Mouse (Mus musculus) kidney, embryonic 14.5 days (tissue): ENCODE results near the gene Lgalsl. TPM values are rescaled to one million over a fixed set of nuclear protein-coding genes. Genes with fewer than 3 reads are reported as not detected.

Experiments used
- ATAC-seq: fragments of 200-750 bp; cut with Nextera tagmentation; 2 replicates; pipeline ENCODE4 v1.8.0; 2017; ENCODE audit warnings: moderate number of reproducible peaks, mild to moderate bottlenecking, moderate TSS enrichment, moderate library complexity; ENCODE audit not compliant: low FRiP score, low TSS enrichment
- H3K27ac ChIP-seq: fragments of 300-500 bp; sonication (generic); 2 replicates; pipeline ENCODE4 v1.5.1; 2014; ENCODE audit warnings: low read depth, mild to moderate bottlenecking, low read length, moderate library complexity, mixed read lengths
- H3K27me3 ChIP-seq: fragments of 300-500 bp; sonication (generic); 2 replicates; pipeline ENCODE4 v1.6.1; 2014; ENCODE audit warnings: mild to moderate bottlenecking, low read length; ENCODE audit not compliant: control insufficient read depth, insufficient read depth
- H3K36me3 ChIP-seq: fragments of 300-500 bp; sonication (generic); 2 replicates; pipeline ENCODE4 v1.6.1; 2014; ENCODE audit warnings: low read length, mixed read lengths; ENCODE audit not compliant: control insufficient read depth, insufficient read depth
- H3K4me1 ChIP-seq: fragments of 300-500 bp; sonication (generic); 2 replicates; pipeline ENCODE4 v1.6.1; 2014; ENCODE audit warnings: low read length, mixed read lengths; ENCODE audit not compliant: control insufficient read depth, insufficient read depth
- H3K4me2 ChIP-seq: fragments of 300-500 bp; sonication (generic); replicated peaks from 2 replicates; pipeline ENCODE4 v1.6.1; 2014; ENCODE audit warnings: low read depth, mild to moderate bottlenecking, low read length
- H3K4me3 ChIP-seq: fragments of 300-500 bp; sonication (generic); 2 replicates; pipeline ENCODE4 v1.5.1; 2014; ENCODE audit warnings: mild to moderate bottlenecking, low read length
- H3K9ac ChIP-seq: fragments of 300-500 bp; sonication (generic); 2 replicates; pipeline ENCODE4 v1.6.1; 2014; ENCODE audit warnings: low read depth, mild to moderate bottlenecking, low read length, moderate library complexity
- H3K9me3 ChIP-seq: fragments of 300-500 bp; sonication (generic); 2 replicates; pipeline ENCODE4 v1.6.1; 2016; ENCODE audit warnings: low read length; ENCODE audit not compliant: control insufficient read depth
- WGBS: fragments of 180-500 bp; shearing (Covaris S2); extraction: QIAGEN DNeasy Blood & Tissue Kit; methylation state at CpG from one replicate; pipeline ENCODE4 v1.1.7; 2014; 5-methylcytosine and 5-hydroxymethylcytosine counted together
- polyA plus RNA-seq: library from polyadenylated mRNA; unstranded; fragments of >200 nt; fragmentation: Nextera tagmentation; extraction: Ambion mirVana; gene quantifications from 2 replicates; pipeline ENCODE4 v1.2.1, GENCODE M21; 2014

Gene Lgalsl
- polyA plus RNA-seq, 1 experiment from 2014 or later: 30.6 TPM

DNA sequence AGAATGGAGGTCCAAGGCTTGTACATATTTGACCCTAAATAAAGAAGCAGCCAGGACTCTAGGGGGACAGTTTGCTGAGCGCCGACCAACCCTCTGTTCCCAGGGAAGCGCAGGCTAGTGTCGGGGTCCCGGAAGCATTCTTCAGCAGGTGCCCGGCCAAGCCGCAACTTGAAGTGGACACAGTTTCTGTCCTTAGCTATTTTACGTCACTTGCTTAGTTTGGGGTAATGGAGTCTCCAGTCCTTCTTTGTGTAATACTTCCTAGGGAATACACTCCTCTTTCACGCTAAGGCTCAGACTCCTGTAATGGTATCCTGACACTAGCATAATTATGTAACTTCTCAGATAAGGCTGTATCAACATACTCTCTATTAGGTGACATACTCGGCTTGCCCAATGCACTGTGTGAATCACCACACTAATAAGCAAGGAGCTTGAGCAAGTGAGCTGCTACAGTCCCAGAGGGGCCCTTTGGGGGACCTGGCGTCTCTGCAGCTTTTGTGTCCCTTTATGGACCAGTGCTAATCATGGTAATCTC, 813 bp upstream of the Lgalsl start:
- H3K4me2 ChIP-seq: peak overlapping the region; percentile 68
- H3K4me1 ChIP-seq: peaks cover 27% of the 10 kb centered on the region; the same call in 1 of the 2 replicates
- H3K27ac ChIP-seq: no peak overlapping the region
- H3K27me3 ChIP-seq: no peaks in the 10 kb centered on the region
- peak overlapping the region; percentile 87 for H3K4me3 ChIP-seq
- H3K36me3 ChIP-seq: peaks cover 17% of the 10 kb centered on the region
- no peak; the same call in 1 of the 2 replicates for ATAC-seq
- H3K9me3 ChIP-seq: no peaks in the 10 kb centered on the region
- 25% methylated on average over 11 of the region's 11 CpGs for WGBS
- H3K9ac ChIP-seq: peak overlapping the region; percentile 88; the same call in 1 of the 2 replicates

DNA sequence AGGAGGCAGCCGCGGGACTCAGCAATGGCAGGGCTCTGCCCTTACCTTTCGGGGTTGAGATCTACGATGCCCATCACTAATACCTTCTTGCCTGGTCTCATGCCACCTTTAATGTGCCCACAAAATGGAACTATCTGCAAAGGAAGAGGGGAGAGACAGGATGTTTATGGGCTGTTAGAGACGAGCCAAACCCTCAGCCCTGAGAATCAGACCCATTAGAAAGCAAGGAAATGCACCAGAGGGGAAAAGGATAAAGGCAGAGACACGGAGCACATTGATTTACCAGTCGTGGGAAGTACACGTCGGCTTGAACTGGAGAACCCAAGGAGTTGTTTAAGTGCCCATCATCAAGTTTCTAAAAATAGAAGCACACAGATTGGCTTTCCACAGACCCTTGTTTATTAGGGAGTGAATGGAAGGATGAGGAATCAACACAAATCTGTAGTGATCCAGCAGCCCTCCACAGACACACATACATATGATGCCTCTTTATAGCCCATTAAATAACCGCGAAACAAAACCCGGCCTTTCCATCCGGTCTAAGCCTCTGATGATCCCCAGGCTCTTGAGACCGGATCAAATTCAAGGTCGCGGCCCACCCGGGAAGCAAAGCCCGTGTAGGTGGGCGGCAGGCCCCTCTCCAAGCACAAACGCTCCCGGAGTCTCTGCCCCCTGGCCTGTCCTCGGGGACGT, 717 bp downstream of the Lgalsl start:
- H3K4me1 ChIP-seq: peaks cover 27% of the 10 kb centered on the region; the same call in 1 of the 2 replicates
- peaks cover 20% of the 10 kb centered on the region for H3K36me3 ChIP-seq
- peak overlapping the region; percentile 83 for H3K27ac ChIP-seq
- peak; percentile 39 for ATAC-seq
- 10% methylated on average over 23 of the region's 23 CpGs for WGBS
- no peaks in the 10 kb centered on the region for H3K27me3 ChIP-seq
- H3K9ac ChIP-seq: peak overlapping the region; percentile 88
- H3K9me3 ChIP-seq: no peaks in the 10 kb centered on the region
- H3K4me2 ChIP-seq: peak overlapping the region; percentile 68
- H3K4me3 ChIP-seq: peak overlapping the region; percentile 87

DNA sequence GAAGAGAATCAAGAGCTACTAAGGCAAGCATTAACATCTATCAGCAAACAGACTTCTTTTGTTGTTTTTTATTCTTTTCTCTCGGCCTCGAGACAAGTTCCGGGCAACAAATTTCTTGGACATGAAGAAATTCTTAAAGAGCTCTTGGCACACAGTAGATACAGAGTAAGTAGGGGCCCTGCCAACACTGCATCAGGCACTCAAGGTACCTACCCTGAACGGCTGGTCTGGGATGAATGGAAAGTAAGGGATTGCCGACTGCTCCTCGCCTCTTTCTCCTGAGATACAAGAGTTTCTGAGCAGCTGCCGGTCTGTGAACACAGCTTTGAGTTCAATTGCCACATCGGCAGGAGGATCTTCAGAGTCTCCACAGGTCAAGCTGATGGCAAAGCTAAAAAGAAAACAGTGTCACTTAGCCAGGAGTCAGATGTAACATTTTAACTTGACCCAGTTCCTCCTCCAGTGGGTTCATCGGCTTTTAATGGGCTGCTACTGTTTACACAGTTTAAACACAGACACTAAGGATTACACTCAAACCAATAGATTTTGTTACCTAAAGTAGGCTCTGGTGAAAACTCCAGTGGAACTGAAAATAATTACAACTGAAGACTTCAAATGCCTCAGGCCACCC, 1.7 kb downstream of the Lgalsl start:
- H3K4me1 ChIP-seq: peaks cover 27% of the 10 kb centered on the region; the same call in 1 of the 2 replicates
- no peaks in the 10 kb centered on the region for H3K27me3 ChIP-seq
- no peak overlapping the region for H3K9ac ChIP-seq
- peak overlapping the region; percentile 68 for H3K4me2 ChIP-seq
- ATAC-seq: no peak
- no peaks in the 10 kb centered on the region for H3K9me3 ChIP-seq
- H3K36me3 ChIP-seq: peaks cover 20% of the 10 kb centered on the region
- H3K4me3 ChIP-seq: peak overlapping the region; percentile 6; the same call in 1 of the 2 replicates
- WGBS: 36% methylated on average over 9 of the region's 9 CpGs
- no peak overlapping the region for H3K27ac ChIP-seq

DNA sequence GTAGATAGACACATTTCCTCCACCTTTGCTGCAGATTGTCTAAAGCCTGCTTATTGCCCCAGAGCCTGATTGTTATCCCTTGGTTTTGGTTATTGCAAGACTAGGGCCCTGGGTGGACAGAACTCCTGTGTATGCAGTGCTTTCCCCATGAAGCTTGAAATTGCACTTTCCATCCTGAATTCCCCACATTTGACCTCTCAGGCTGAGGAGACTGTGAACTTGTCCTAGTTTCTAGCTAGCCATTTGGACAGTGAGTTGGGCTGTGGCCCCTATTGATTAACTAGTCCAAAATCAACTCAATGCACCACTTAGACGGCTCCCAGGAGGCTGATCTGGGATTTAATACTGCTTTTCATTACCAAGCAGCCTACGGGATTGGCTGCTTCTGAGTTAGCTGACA, 6.9 kb downstream of the Lgalsl start:
- Histone ChIP-seq H3K9ac (no peak overlapping the region), H3K4me3 (no peak overlapping the region), H3K9me3 (no peaks in the 10 kb centered on the region), H3K4me2 (no peak overlapping the region), H3K36me3 (peaks cover 20% of the 10 kb centered on the region), H3K27ac (no peak overlapping the region), H3K27me3 (no peaks in the 10 kb centered on the region), H3K4me1 (peaks cover 14% of the 10 kb centered on the region; the same call in 1 of the 2 replicates)
- ATAC-seq: no peak
- WGBS: 75% methylated on average over 2 of the region's 2 CpGs

DNA sequence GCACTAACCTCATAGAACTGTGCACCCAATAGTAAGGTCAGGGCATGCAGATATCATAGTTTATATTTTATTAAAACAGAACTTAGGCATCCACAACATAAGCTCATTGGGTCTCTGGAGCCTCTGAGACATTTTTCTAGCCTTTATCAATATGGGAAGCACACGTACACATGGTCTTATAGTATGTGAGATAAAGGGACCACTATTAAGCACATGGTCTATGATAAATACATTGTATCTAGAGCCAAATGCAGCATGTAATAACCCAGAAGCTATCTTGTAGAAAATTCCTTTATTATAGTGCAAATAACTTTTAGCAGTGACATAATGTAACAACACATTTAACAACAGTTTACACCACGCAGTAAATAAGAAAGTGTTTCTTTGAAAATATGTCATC, 7.6 kb downstream of the Lgalsl start:
- Histone ChIP-seq H3K4me3 (no peak overlapping the region), H3K4me1 (peaks cover 10% of the 10 kb centered on the region; the same call in 1 of the 2 replicates), H3K27ac (no peak overlapping the region), H3K9me3 (no peaks in the 10 kb centered on the region), H3K27me3 (no peaks in the 10 kb centered on the region), H3K4me2 (no peak overlapping the region), H3K9ac (no peak overlapping the region), H3K36me3 (peaks cover 20% of the 10 kb centered on the region)
- 92% methylated on average over 2 of the region's 2 CpGs for WGBS
- ATAC-seq: no peak

DNA sequence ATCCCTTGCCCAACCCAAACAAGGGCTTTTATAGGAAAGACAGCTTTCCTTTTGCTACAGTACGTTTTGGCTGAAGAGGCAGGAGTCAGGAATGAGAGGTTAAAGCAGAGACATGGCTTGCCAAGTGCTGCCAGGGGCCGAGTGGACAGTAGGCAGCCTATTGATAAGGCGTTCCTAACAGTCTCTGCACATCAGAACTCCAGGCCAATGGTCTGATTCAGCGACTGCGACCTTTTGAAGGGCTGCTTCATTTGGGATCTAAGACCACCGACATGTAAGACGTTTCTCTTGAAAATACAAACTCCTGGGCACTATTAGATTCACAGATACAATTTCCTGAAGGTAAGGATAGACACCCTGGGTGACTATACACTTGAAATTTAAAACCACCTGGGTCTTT, 9.5 kb downstream of the Lgalsl start:
- no peak overlapping the region for H3K27ac ChIP-seq
- WGBS: 60% methylated on average over 7 of the region's 7 CpGs
- no peaks in the 10 kb centered on the region for H3K27me3 ChIP-seq
- H3K4me2 ChIP-seq: no peak overlapping the region
- H3K4me1 ChIP-seq: peaks cover 10% of the 10 kb centered on the region; the same call in 1 of the 2 replicates
- no peak for ATAC-seq
- H3K9ac ChIP-seq: no peak overlapping the region
- H3K36me3 ChIP-seq: peaks cover under 1% of the 10 kb centered on the region; the same call in 1 of the 2 replicates
- no peaks in the 10 kb centered on the region for H3K9me3 ChIP-seq
- no peak overlapping the region for H3K4me3 ChIP-seq

DNA sequence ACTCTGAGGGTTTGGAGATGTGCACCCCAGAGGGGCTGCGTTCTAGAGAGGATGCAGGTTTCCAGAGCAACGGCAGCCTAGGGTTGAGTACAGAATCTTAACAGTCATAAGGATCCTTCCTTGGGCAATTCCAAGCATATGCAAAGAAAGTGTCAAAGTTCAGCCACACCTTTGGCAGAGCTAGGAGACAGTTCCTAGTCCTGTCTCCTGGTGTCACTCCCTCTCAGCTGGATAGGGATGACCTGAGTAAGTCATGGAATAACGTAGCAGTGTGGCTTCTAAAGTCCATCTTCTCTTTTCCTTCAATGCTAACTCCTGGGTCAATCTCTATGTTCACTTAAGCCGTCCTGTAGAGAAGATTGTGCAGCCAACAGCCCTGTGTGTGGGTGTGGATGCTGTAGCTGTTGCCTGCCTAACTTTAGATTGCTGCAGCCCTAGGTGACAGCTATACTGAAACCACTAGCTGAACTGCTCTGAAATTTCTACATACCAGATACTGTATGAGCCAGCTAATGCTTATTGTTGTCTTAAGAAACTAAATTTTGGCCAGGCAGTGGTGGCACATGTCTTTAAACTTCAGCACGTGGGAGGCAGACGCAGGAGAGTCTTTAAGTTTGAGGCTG, 16.8 kb downstream of the Lgalsl start:
- Histone ChIP-seq H3K4me1 (0 out of 2 replicates have a peak, but pooled peaks cover 4% of the 10 kb centered on the region), H3K4me2 (no peak overlapping the region), H3K27ac (no peak overlapping the region), H3K9ac (no peak overlapping the region), H3K4me3 (no peak overlapping the region), H3K9me3 (no peaks in the 10 kb centered on the region), H3K36me3 (no peaks in the 10 kb centered on the region), H3K27me3 (no peaks in the 10 kb centered on the region)
- WGBS: 79% methylated on average over 6 of the region's 6 CpGs
- ATAC-seq: no peak

DNA sequence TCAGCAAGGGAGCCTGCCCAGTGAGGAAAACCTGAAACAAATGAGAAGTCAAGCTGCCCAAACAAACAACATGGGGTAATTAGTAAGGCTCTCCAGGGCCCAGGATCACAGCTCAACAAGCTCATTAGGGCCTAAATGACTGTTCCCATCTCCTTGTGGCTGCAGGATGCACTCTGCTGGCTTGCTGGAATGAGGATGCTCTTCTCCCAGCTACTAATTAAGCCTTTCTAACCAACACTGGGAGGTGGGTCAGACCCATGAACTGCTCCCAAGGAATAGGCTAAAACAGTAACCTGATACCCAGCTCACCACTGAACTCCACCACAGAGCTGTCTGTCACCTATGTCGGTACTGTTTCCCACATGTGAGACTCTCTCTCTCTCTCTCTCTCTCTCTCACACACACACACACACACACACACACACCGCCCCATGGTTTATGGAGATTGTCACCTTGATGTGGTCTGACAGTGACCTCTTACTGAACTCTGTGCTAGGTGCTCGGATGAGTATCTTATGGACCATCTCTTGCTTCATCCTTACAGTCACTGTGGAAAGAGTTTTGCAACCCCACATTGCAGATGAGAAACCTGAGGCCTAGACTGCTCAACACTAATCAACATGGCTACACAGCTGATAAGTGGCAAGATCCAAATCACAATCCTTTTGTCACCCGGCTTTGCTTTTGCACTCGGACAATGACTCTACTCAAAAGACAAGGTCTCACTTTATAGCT, 18.5 kb downstream of the Lgalsl start:
- Histone ChIP-seq H3K4me3 (no peak overlapping the region), H3K9ac (no peak overlapping the region), H3K4me2 (no peak overlapping the region), H3K9me3 (no peaks in the 10 kb centered on the region), H3K36me3 (no peaks in the 10 kb centered on the region), H3K27me3 (no peaks in the 10 kb centered on the region), H3K4me1 (0 out of 2 replicates have a peak, but pooled peaks cover 4% of the 10 kb centered on the region), H3K27ac (no peak overlapping the region)
- 61% methylated on average over 5 of the region's 5 CpGs for WGBS
- ATAC-seq: peak; percentile 87
